Comparison of ENCODE assay signal across 10 mouse cellular contexts in genomic region chr12:79880751-79881261, GRCm38 (mm10).
A peak's percentile ranks its signal among the peaks of the same experiment; 100 is the strongest.
DNase-seq lines count a peak whose midpoint lies in the region; ATAC-seq and TF ChIP-seq lines count a peak whose summit lies in the region.
"Had no signal": no experiment of that assay in that cellular context is flagged by ENCODE, and none has a peak within 500 bp of the region (broad histone marks: within the 10 kb centered on the region; RNA-seq: fewer than 3 reads in every experiment).

No protein-coding gene starts in this region.

- no peak overlapping the region for H3K4me2 ChIP-seq in liver, postnatal 0 days (ENCODE audit: low read depth, low read length)

- WGBS in liver, adult 2 months, result 63% methylated on average over 18 of the region's 18 CpGs
- WGBS in liver, postnatal 0 days (ENCODE audit: insufficient replicate concordance), result 44% methylated on average over 18 of the region's 18 CpGs

- peak overlapping the region; percentile 38; the same call in 1 of the 2 replicates for H3K27ac ChIP-seq in liver, adult 2 months (replicated peaks; ENCODE audit: insufficient read depth, low read depth, low read length)
- no peak overlapping the region for H3K27ac ChIP-seq in liver, postnatal 0 days (ENCODE audit: low read depth)

- no peaks in the 10 kb centered on the region for H3K27me3 ChIP-seq in liver, adult 2 months (ENCODE audit: control insufficient read depth, insufficient read depth, low read length)
- no peaks in the 10 kb centered on the region for H3K27me3 ChIP-seq in liver, postnatal 0 days (ENCODE audit: insufficient read depth, low read length)

- TF ChIP-seq EP300 in liver, postnatal 0 days (IDR thresholded peaks at IDR 0.05; ENCODE audit: low read depth), result no peak

- no peaks in the 10 kb centered on the region; the same call in 1 of the 2 replicates for H3K4me1 ChIP-seq in liver, adult 2 months (ENCODE audit: control insufficient read depth, insufficient read depth, low read length)
- H3K4me1 ChIP-seq in liver, postnatal 0 days (ENCODE audit: insufficient read depth), result no peaks in the 10 kb centered on the region; the same call in 1 of the 2 replicates

- no peaks in the 10 kb centered on the region for H3K9me3 ChIP-seq in liver, postnatal 0 days (ENCODE audit: low read length)
- H3K9me3 ChIP-seq: G1E had no signal

- no peak overlapping the region for H3K9ac ChIP-seq in liver, adult 2 months (ENCODE audit: low read depth, low read length)
- H3K9ac ChIP-seq in liver, postnatal 0 days (replicated peaks), result no peak overlapping the region

- H3K79me2 ChIP-seq in liver, adult 2 months (ENCODE audit: control insufficient read depth, insufficient read depth, low read length), result no peaks in the 10 kb centered on the region

- no peak for DNase-seq in liver, adult 2 months (ENCODE audit: extremely low read depth, low read depth, low spot score)
- no peak for DNase-seq in liver, postnatal 0 days
- DNase-seq in gastrocnemius, postnatal 10 days, result peak; percentile 62
- peak; percentile 54 to 58 for DNase-seq in kidney, postnatal 25 days
- peak; percentile 83 for DNase-seq in skeletal muscle tissue, adult 2 months (ENCODE audit: low read depth, low spot score)
- DNase-seq in layer of hippocampus, adult 8-10 months (ENCODE audit: low spot score in 2 of 2), result no peak
- DNase-seq in ovary, postnatal 14 days (ENCODE audit: low spot score), result no peak
- no peak for DNase-seq in right cerebral cortex, postnatal 4 days
- DNase-seq: cerebellum, postnatal 25 days had no signal

- no peak for ATAC-seq in liver, postnatal 0 days

- no peaks in the 10 kb centered on the region for H3K36me3 ChIP-seq in liver, adult 2 months (ENCODE audit: control insufficient read depth, insufficient read depth, low read length)
- no peaks in the 10 kb centered on the region for H3K36me3 ChIP-seq in liver, postnatal 0 days (replicated peaks; ENCODE audit: insufficient read depth, low read length)
- H3K36me3 ChIP-seq: G1E had no signal

- no peak for TF ChIP-seq POLR2A in liver, adult 2 months (IDR thresholded peaks at IDR 0.05; ENCODE audit: extremely low read depth, insufficient read depth, low read length)

- TF ChIP-seq CTCF in liver, adult 2 months (IDR thresholded peaks at IDR 0.05; ENCODE audit: low read depth, low read length), result no peak
- no peak for TF ChIP-seq CTCF in liver, postnatal 0 days (IDR thresholded peaks at IDR 0.05; ENCODE audit: low read depth)

- no peak overlapping the region for H3K4me3 ChIP-seq in liver, adult 2 months (ENCODE audit: insufficient read depth, low read depth, low read length)
- H3K4me3 ChIP-seq in liver, postnatal 0 days (ENCODE audit: low read depth, low read length), result no peak overlapping the region

Comparison
In these comparisons a context has a peak if more than half of its experiments do, and no peak if none do; other contexts are left out.
1. DNase-seq: peak in gastrocnemius, postnatal 10 days (single experiment), kidney, postnatal 25 days (2 of 2) and skeletal muscle tissue, adult 2 months (single experiment); none in liver, adult 2 months (single experiment), liver, postnatal 0 days (single experiment), layer of hippocampus, adult 8-10 months (0 of 2), ovary, postnatal 14 days (single experiment) and right cerebral cortex, postnatal 4 days (single experiment).